Mouse (Mus musculus): ENCODE results near the gene Trmt1. TPM values are rescaled to one million over a fixed set of nuclear protein-coding genes. Genes with fewer than 3 reads are reported as not detected.

Gene Trmt1
- polyA plus RNA-seq, 1 experiment from 2014 or later: 73.6 TPM

DNA sequence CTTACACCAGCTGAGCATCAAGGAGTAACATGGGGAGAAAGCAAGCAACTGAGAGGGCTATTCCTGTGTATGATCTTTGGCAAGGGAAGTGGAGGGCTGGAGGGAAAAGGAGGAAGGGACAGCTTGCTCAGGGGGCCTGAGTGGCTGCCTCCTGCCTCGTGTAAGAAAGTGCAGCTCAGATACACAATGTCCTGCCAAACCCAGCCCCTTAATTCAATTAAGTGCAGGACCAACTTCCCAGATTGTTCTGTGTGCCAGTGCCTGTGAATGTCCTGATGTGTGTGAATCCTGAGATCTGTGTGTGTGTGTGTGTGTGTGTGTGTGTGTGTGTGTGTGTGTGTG, 53.3 kb downstream of the Trmt1 start:
- no peak for ATAC-seq (ENCODE audit: insufficient number of reproducible peaks, insufficient read depth, low FRiP score, low TSS enrichment)
- H3K4me2 ChIP-seq (replicated peaks): no peak overlapping the region
- no peaks in the 10 kb centered on the region for H3K9me3 ChIP-seq
- H3K27ac ChIP-seq: peak overlapping the region; percentile 99
- H3K4me1 ChIP-seq: peaks cover 83% of the 10 kb centered on the region
- H3K27me3 ChIP-seq: peaks cover 36% of the 10 kb centered on the region
- WGBS: 6% methylated on average over 1 of the region's 1 CpGs
- no peak overlapping the region for H3K4me3 ChIP-seq
- no peak overlapping the region for H3K9ac ChIP-seq
- no peaks in the 10 kb centered on the region for H3K36me3 ChIP-seq

DNA sequence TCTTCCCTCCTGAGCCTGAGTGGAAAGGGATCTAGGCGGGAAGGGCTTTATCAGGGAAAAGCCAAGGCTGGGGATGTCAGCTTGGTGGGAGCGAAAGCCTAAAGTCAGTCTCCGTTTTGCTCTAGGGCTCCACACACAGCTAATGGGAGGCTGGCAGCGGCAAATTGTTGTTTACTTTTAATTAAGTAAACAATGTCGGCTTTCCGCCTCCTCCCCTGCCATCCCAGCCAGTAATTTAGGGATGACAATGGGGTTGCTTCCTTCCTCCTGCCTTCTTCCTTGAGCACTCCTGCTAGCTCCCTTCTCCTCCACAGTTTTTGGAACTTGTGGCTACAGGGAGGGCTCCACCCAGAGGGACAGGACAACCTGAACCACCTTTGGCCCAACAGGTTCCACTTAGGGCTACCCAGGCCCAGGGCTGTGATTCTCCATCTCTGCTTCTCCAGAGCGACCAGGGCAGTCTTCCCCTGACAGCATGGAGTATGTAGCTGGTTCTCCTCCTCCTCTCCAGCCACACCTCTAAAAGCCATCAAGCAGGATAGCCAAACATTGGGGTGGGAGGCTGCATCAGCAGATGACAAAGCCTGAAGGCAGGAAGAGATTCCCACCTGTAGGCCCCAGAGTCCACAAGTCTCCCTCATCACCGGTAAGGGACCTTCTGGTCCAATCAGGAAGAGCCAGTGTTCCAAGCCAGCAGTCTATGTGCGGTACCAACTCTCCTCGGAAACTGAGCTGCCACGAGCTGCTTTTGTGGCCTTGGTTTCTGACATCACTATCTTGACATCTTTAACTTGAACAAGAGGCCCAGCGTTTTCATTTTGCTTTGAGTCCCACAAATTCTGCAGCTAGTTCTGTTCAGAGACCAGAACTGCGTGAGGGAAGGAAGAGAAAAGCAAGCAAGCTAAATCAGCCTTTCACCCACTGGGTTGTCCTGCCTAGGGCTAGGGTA, 55.1 kb downstream of the Trmt1 start:
- peaks cover 90% of the 10 kb centered on the region for H3K4me1 ChIP-seq
- no peak overlapping the region for H3K4me3 ChIP-seq
- peak overlapping the region; percentile 99 for H3K27ac ChIP-seq
- H3K27me3 ChIP-seq: peaks cover 40% of the 10 kb centered on the region
- no peaks in the 10 kb centered on the region for H3K36me3 ChIP-seq
- no peak for ATAC-seq (ENCODE audit: insufficient number of reproducible peaks, insufficient read depth, low FRiP score, low TSS enrichment)
- H3K4me2 ChIP-seq (replicated peaks): peak overlapping the region; percentile 45
- H3K9ac ChIP-seq: peak overlapping the region; percentile 17; the same call in 1 of the 2 replicates
- no peaks in the 10 kb centered on the region for H3K9me3 ChIP-seq
- WGBS: 20% methylated on average over 13 of the region's 13 CpGs

DNA sequence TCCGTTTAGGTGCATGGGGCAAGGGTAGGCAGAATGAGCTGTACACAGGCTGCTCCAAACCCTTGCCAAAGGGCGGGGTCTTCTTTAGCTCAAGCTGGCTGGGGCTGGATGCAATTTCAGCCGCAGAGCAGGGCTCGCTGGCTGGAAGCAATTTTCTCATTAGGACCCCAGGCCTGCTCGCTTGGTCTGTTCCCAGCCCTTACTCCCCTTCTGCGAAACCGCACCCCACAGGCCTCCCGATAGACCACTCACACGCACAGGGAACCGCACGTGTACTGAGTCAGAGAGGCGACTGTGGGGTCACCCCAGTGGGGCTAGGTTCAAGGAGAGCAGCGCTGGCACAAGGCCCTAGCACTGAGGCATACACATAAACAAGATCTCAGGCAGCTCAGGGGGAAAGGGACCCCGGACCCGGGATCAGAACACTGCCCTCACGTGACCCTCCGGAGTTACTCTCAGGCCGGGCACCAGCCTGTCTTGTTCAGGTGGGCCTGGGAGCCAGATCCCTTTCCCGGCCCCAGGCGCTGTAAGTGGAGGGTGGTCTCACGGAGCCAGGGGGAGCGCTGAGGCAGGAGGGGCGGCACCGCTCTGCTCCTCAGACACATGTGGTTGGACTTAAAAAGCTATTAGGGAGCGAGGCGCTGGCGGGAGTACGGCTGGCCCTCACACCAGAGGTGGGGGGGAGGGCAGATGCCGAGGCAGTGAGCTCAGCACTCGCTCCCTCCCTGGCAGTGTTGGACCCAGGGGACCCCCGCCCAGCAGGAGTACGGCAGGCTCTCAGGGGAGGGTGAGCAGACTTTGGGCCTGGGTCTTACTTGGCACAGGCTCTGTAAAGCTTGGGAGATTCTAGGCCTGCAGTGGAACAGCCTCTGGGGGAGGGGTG, 56.3 kb downstream of the Trmt1 start:
- Histone ChIP-seq H3K4me1 (peaks cover 97% of the 10 kb centered on the region), H3K27ac (peak overlapping the region; percentile 99), H3K9me3 (no peaks in the 10 kb centered on the region), H3K4me3 (peak overlapping the region; percentile 6; the same call in 1 of the 2 replicates), H3K9ac (peak overlapping the region; percentile 34; the same call in 1 of the 2 replicates), H3K36me3 (no peaks in the 10 kb centered on the region), H3K27me3 (peaks cover 43% of the 10 kb centered on the region), H3K4me2 (replicated peaks) (peak overlapping the region; percentile 45)
- ATAC-seq (ENCODE audit: insufficient number of reproducible peaks, insufficient read depth, low FRiP score, low TSS enrichment): peak; percentile 82
- 2% methylated on average over 32 of the region's 32 CpGs for WGBS

DNA sequence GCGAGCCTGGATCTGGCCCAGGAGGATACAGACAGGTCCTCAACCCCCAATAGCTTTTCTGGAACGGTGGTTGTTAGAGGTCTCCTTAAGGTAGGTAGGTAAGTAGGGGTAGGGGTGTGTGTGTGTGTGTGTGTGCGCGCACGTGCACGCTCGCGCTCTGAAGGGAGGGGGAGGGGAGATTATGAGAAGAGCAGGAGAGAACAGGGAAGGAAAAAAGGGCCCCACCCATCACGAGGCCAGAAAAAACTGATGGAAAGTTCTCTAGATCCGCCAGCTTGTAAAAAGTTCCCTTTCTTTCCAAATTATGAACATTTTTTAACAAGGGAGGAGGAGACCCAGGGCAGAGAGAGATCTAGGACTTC, 56.9 kb downstream of the Trmt1 start:
- Histone ChIP-seq H3K9me3 (no peaks in the 10 kb centered on the region), H3K27ac (peak overlapping the region; percentile 99), H3K4me3 (0 out of 2 replicates have a peak overlapping the region, but pooled peaks have one; percentile 6), H3K36me3 (no peaks in the 10 kb centered on the region), H3K27me3 (peaks cover 49% of the 10 kb centered on the region), H3K4me2 (replicated peaks) (peak overlapping the region; percentile 45), H3K4me1 (peaks cover 96% of the 10 kb centered on the region), H3K9ac (no peak overlapping the region)
- ATAC-seq (ENCODE audit: insufficient number of reproducible peaks, insufficient read depth, low FRiP score, low TSS enrichment): no peak
- WGBS: 2% methylated on average over 10 of the region's 10 CpGs

DNA sequence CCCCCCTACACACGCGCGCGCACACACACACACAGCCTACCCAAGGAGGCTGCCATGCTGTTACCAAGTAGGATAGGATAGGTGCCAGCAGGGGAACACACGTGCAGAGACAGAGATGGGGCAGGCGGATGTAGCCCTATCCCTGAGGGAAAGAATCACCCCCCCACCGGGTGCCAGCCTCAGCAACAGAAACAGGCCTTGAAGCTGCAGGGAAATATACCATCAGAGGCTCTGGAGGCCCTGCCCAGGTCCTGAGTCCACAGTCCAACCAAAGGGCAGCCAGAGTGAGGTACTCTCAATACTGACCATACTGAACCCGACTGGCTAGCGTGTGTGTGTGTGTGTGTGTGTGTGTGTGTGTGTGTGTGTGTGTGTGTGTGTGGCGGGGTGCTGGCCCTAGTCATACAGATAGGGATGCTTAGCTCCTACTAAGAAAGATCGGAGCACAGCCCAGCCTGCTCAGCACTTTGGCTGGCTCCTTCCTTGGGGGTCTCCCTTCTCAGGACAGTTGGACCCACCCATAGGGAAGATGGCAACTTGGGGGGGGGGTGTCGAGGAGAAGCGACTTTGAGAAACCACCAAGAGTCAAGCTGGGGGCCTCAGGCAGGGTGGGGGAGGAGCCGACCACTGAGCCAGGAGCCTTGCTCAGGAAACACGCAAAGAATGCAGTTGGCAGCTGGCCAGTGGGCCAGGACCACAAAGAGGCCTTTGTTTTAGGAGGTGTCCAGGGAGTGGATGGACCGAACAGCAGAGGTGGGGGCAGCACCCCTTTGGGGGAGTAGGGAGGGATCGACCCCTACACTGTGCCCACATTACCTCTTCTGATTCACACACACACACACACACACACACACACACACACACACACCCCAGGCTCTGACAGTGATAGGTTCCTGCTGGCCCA, 57.7 kb downstream of the Trmt1 start:
- WGBS: 4% methylated on average over 16 of the region's 17 CpGs
- Histone ChIP-seq H3K9ac (peak overlapping the region; percentile 42; the same call in 1 of the 2 replicates), H3K4me1 (peaks cover 89% of the 10 kb centered on the region), H3K9me3 (no peaks in the 10 kb centered on the region), H3K4me3 (no peak overlapping the region), H3K27me3 (peaks cover 54% of the 10 kb centered on the region), H3K4me2 (replicated peaks) (peak overlapping the region; percentile 45), H3K36me3 (no peaks in the 10 kb centered on the region), H3K27ac (peak overlapping the region; percentile 99)
- ATAC-seq (ENCODE audit: insufficient number of reproducible peaks, insufficient read depth, low FRiP score, low TSS enrichment): peak; percentile 17; the same call in 1 of the 2 replicates

DNA sequence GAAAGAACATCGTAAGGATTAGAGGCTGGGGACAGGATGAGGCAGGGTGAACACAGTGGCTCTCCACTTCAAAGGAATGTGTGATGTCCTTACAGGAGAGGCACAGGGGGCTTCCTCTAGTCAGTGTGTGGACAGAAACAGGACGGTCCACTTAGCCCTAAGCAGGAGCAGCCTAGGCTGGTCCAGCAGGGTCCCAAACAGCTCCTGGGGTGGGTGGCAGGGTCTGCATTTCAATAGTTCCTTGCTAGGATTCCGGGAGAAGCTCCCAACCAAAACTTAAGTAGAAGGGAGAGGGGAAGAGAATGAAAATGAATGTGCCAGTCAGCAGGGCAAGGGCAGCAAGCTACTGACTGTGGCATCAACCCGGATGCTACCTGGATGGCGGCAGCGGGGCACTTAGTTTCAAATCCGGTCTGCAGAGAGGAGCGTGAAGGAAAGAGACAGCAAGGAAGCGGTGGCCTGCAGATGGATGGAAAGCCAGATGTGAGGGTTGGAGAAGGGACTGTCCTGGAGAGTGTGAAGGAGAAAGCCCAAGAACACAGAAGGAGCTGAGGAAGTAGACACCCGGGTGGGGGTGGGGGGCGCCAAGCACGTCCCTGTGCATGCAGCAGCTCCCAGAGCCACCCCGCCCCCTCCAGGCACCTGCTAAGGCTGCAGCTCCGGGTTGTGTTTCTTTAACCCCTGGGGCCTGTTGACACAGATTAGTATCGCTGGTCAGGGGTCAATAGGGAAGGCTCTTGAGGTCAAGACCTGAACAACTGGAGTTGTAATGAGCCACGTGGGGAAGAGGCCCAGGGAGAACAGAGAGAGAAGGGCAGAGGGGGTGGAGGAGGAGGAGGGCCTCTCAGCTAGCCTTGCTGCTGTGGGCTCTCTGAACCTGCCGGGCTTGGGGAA, 59.2 kb downstream of the Trmt1 start:
- H3K27ac ChIP-seq: peak overlapping the region; percentile 99
- WGBS: 3% methylated on average over 17 of the region's 17 CpGs

More for the DNA sequence above, 59.2 kb downstream of the Trmt1 start:
- H3K9ac ChIP-seq: peak overlapping the region; percentile 42
- H3K27me3 ChIP-seq: peaks cover 61% of the 10 kb centered on the region
- H3K4me2 ChIP-seq (replicated peaks): peak overlapping the region; percentile 45
- H3K9me3 ChIP-seq: no peaks in the 10 kb centered on the region
- no peak overlapping the region for H3K4me3 ChIP-seq
- H3K4me1 ChIP-seq: peaks cover 88% of the 10 kb centered on the region
- ATAC-seq (ENCODE audit: insufficient number of reproducible peaks, insufficient read depth, low FRiP score, low TSS enrichment): no peak
- H3K36me3 ChIP-seq: no peaks in the 10 kb centered on the region

Other genes with a start within 250 kb of the Trmt1 start
- gene Ier2, start 23.5 kb upstream of the Trmt1 start, polyA plus RNA-seq (2016; fragmentation: Nextera tagmentation; extraction: Ambion mirVana): 94.5 and 97.0 TPM in 2 replicates
- gene Nacc1, start 1.6 kb downstream of the Trmt1 start, polyA plus RNA-seq (2016; fragmentation: Nextera tagmentation; extraction: Ambion mirVana): 19.4 and 20.8 TPM in 2 replicates
- 4.9 and 5.0 TPM in 2 replicates for gene Lyl1, start 15.2 kb downstream of the Trmt1 start, polyA plus RNA-seq (2016; fragmentation: Nextera tagmentation; extraction: Ambion mirVana)
- gene G430095P16Rik, start 36.7 kb downstream of the Trmt1 start, polyA plus RNA-seq (2016; fragmentation: Nextera tagmentation; extraction: Ambion mirVana): 7.1 and 7.4 TPM in 2 replicates
- 18.4 and 21.2 TPM in 2 replicates for gene Nfix, start 114.0 kb downstream of the Trmt1 start, polyA plus RNA-seq (2016; fragmentation: Nextera tagmentation; extraction: Ambion mirVana)
- 5.3 and 5.5 TPM in 2 replicates for gene Dand5, start 136.5 kb downstream of the Trmt1 start, polyA plus RNA-seq (2016; fragmentation: Nextera tagmentation; extraction: Ambion mirVana)
- 46.7 and 46.8 TPM in 2 replicates for gene Gadd45gip1, start 145.2 kb downstream of the Trmt1 start, polyA plus RNA-seq (2016; fragmentation: Nextera tagmentation; extraction: Ambion mirVana)
- 96.0 TPM in 2 replicates for gene Rad23a, start 154.4 kb downstream of the Trmt1 start, polyA plus RNA-seq (2016; fragmentation: Nextera tagmentation; extraction: Ambion mirVana)
- gene Calr, start 160.6 kb downstream of the Trmt1 start, polyA plus RNA-seq (2016; fragmentation: Nextera tagmentation; extraction: Ambion mirVana): 919 and 944 TPM in 2 replicates
- 106 and 108 TPM in 2 replicates for gene Farsa, start 170.7 kb downstream of the Trmt1 start, polyA plus RNA-seq (2016; fragmentation: Nextera tagmentation; extraction: Ambion mirVana)
- 84.1 and 91.7 TPM in 2 replicates for gene Syce2, start 185.8 kb downstream of the Trmt1 start, polyA plus RNA-seq (2016; fragmentation: Nextera tagmentation; extraction: Ambion mirVana)
- gene Gcdh, start 207.6 kb downstream of the Trmt1 start, polyA plus RNA-seq (2016; fragmentation: Nextera tagmentation; extraction: Ambion mirVana): 44.3 and 45.2 TPM in 2 replicates
- gene Klf1, start 215.6 kb downstream of the Trmt1 start, polyA plus RNA-seq (2016; fragmentation: Nextera tagmentation; extraction: Ambion mirVana): 4.7 and 5.4 TPM in 2 replicates
- gene Dnase2a, start 222.3 kb downstream of the Trmt1 start, polyA plus RNA-seq (2016; fragmentation: Nextera tagmentation; extraction: Ambion mirVana): 14.8 and 15.4 TPM in 2 replicates